Comparison of ENCODE assay signal across 8 mouse cellular contexts in genomic region chr11:48817794-48818193, GRCm38 (mm10). TPM values are rescaled to one million over a fixed set of nuclear protein-coding genes. Genes with fewer than 3 reads are reported as not detected.
DNase-seq lines count a peak whose midpoint lies in the region; ATAC-seq and TF ChIP-seq lines count a peak whose summit lies in the region.

No protein-coding gene starts in this region.

- peak overlapping the region; percentile 92 for H3K9ac ChIP-seq in heart, embryonic 15.5 days
- H3K9ac ChIP-seq in hindbrain, embryonic 11.5 days (ENCODE audit: low read depth, low read length): peak overlapping the region; percentile 77
- peak overlapping the region; percentile 46 for H3K9ac ChIP-seq in midbrain, embryonic 12.5 days (replicated peaks)

- peaks cover 25% of the 10 kb centered on the region for H3K4me1 ChIP-seq in heart, embryonic 15.5 days (replicated peaks)
- peaks cover 64% of the 10 kb centered on the region for H3K4me1 ChIP-seq in G1E (ENCODE audit: insufficient read depth, low read depth, low read length)
- H3K4me1 ChIP-seq in hindbrain, embryonic 11.5 days (replicated peaks; ENCODE audit: control insufficient read depth, insufficient read depth, low read length): no peaks in the 10 kb centered on the region
- peaks cover 23% of the 10 kb centered on the region for H3K4me1 ChIP-seq in midbrain, embryonic 12.5 days

- DNase-seq in heart, adult 8-10 months (ENCODE audit: low spot score): no peak
- no peak for DNase-seq in G1E (ENCODE audit: low spot score)
- no peak for DNase-seq in hindbrain, embryonic 11.5 days (ENCODE audit: low spot score)
- no peak for DNase-seq in cerebellum, postnatal 10 days
- no peak for DNase-seq in embryo, embryonic 10 days (ENCODE audit: low spot score)
- DNase-seq in kidney, adult 11 months: no peak

- H3K27ac ChIP-seq in heart, embryonic 15.5 days: peak overlapping the region; percentile 99
- 0 out of 2 replicates have a peak overlapping the region, but pooled peaks have one; percentile 89 for H3K27ac ChIP-seq in hindbrain, embryonic 11.5 days (ENCODE audit: low read depth, low read length)
- H3K27ac ChIP-seq in midbrain, embryonic 12.5 days (replicated peaks): peak overlapping the region; percentile 94

- H3K27me3 ChIP-seq in heart, embryonic 15.5 days: no peaks in the 10 kb centered on the region
- no peaks in the 10 kb centered on the region for H3K27me3 ChIP-seq in G1E (ENCODE audit: insufficient read depth, low read length)
- no peaks in the 10 kb centered on the region for H3K27me3 ChIP-seq in hindbrain, embryonic 11.5 days (ENCODE audit: control insufficient read depth, insufficient read depth, low read length)
- peaks cover 6% of the 10 kb centered on the region for H3K27me3 ChIP-seq in midbrain, embryonic 12.5 days

- TF ChIP-seq CTCF in G1E (IDR thresholded peaks at IDR 0.05; ENCODE audit: low read depth, low read length): no peak

- ATAC-seq in heart, embryonic 15.5 days (replicated peaks; ENCODE audit: insufficient number of reproducible peaks, insufficient read depth, low FRiP score, low read depth): no peak
- no peak for ATAC-seq in G1E (ENCODE audit: extremely low read depth, insufficient number of reproducible peaks, low FRiP score, poor library complexity, severe bottlenecking)
- peak; percentile 8; the same call in 1 of the 2 replicates for ATAC-seq in hindbrain, embryonic 11.5 days (ENCODE audit: low FRiP score)
- peak; percentile 2; the same call in 1 of the 2 replicates for ATAC-seq in midbrain, embryonic 12.5 days (ENCODE audit: low FRiP score, low read depth)

- no peaks in the 10 kb centered on the region for H3K9me3 ChIP-seq in heart, embryonic 15.5 days (replicated peaks)
- no peaks in the 10 kb centered on the region for H3K9me3 ChIP-seq in G1E (replicated peaks)
- H3K9me3 ChIP-seq in hindbrain, embryonic 11.5 days (ENCODE audit: control insufficient read depth, low read length): no peaks in the 10 kb centered on the region
- no peaks in the 10 kb centered on the region for H3K9me3 ChIP-seq in midbrain, embryonic 12.5 days

- peak overlapping the region; percentile 89 for H3K4me3 ChIP-seq in heart, embryonic 15.5 days
- H3K4me3 ChIP-seq in G1E (ENCODE audit: low read depth, low read length): peak overlapping the region; percentile 99
- peak overlapping the region; percentile 81 for H3K4me3 ChIP-seq in hindbrain, embryonic 11.5 days (ENCODE audit: low read depth, low read length)
- peak overlapping the region; percentile 88 for H3K4me3 ChIP-seq in midbrain, embryonic 12.5 days

- H3K4me2 ChIP-seq in heart, embryonic 15.5 days: peak overlapping the region; percentile 81
- peak overlapping the region; percentile 74 for H3K4me2 ChIP-seq in hindbrain, embryonic 11.5 days (replicated peaks; ENCODE audit: low read depth, low read length)
- peak overlapping the region; percentile 81 for H3K4me2 ChIP-seq in midbrain, embryonic 12.5 days (replicated peaks)

- peaks cover 14% of the 10 kb centered on the region; the same call in 1 of the 2 replicates for H3K36me3 ChIP-seq in heart, embryonic 15.5 days
- peaks cover 33% of the 10 kb centered on the region for H3K36me3 ChIP-seq in G1E (replicated peaks)
- H3K36me3 ChIP-seq in hindbrain, embryonic 11.5 days (ENCODE audit: control insufficient read depth, insufficient read depth, low read length): no peaks in the 10 kb centered on the region
- H3K36me3 ChIP-seq in midbrain, embryonic 12.5 days: 0 out of 2 replicates have a peak, but pooled peaks cover 7% of the 10 kb centered on the region

- 5% methylated on average over 9 of the region's 9 CpGs for WGBS in heart, embryonic 15.5 days
- 8% methylated on average over 9 of the region's 9 CpGs for WGBS in hindbrain, embryonic 11.5 days
- 9% methylated on average over 9 of the region's 9 CpGs for WGBS in midbrain, embryonic 12.5 days

RNA-seq across cellular contexts. Expression of gene Trim41, which starts 0.6 kb away (rescaled TPM):
- 4.3 TPM in 2 replicates for polyA plus RNA-seq in heart, embryonic 15.5 days (2015; fragmentation: Nextera tagmentation; extraction: Ambion mirVana)
- 10 to 100 TPM; 22.2 to 28.9 (median 23.8) TPM for total RNA-seq in heart, adult 8-10 months (2022)
- total RNA-seq in G1E (2014; fragmentation: Nextera tagmentation) (13.8 and 20.2 TPM in 2 replicates), G1E (2017) (55.5 and 56.5 TPM in 2 replicates)
- 50.4 and 56.6 TPM in 2 replicates for polyA plus RNA-seq in G1E (2012)
- 4.2 and 4.5 TPM in 2 replicates for polyA plus RNA-seq in hindbrain, embryonic 11.5 days (2014; fragmentation: Nextera tagmentation; extraction: Ambion mirVana)
- 5.4 and 6.2 TPM in 2 replicates for polyA plus RNA-seq in midbrain, embryonic 12.5 days (2016; fragmentation: Nextera tagmentation; extraction: Ambion mirVana)

RNA-seq across cellular contexts. Expression of gene Trim7, which starts 8.1 kb away (rescaled TPM):
- polyA plus RNA-seq in heart, embryonic 15.5 days (2015; fragmentation: Nextera tagmentation; extraction: Ambion mirVana): 0.75 and 0.84 TPM in 2 replicates
- 10 to 100 TPM; 15.6 to 31.7 (median 17.5) TPM for total RNA-seq in heart, adult 8-10 months (2022)
- total RNA-seq in G1E (2014; fragmentation: Nextera tagmentation) (1.2 and 4.0 TPM in 2 replicates), G1E (2017) (2.3 and 3.0 TPM in 2 replicates)
- polyA plus RNA-seq in G1E (2012): 0.59 and 0.67 TPM in 2 replicates
- 0.56 and 0.77 TPM in 2 replicates for polyA plus RNA-seq in hindbrain, embryonic 11.5 days (2014; fragmentation: Nextera tagmentation; extraction: Ambion mirVana)
- 1.3 and 1.4 TPM in 2 replicates for polyA plus RNA-seq in midbrain, embryonic 12.5 days (2016; fragmentation: Nextera tagmentation; extraction: Ambion mirVana)

RNA-seq across cellular contexts. Expression of gene Gm12184, which starts 8.7 kb away (rescaled TPM):
- polyA plus RNA-seq in heart, embryonic 15.5 days (2015; fragmentation: Nextera tagmentation; extraction: Ambion mirVana): 3.2 and 3.7 TPM in 2 replicates
- total RNA-seq in heart, adult 8-10 months (2022): 1 to 10 TPM; 1.6 to 5.4 (median 3.7) TPM
- total RNA-seq in G1E (2014; fragmentation: Nextera tagmentation) (22.1 and 22.5 TPM in 2 replicates), G1E (2017) (15.3 and 16.3 TPM in 2 replicates)
- polyA plus RNA-seq in G1E (2012): 47.2 and 49.5 TPM in 2 replicates
- 5.8 and 7.4 TPM in 2 replicates for polyA plus RNA-seq in hindbrain, embryonic 11.5 days (2014; fragmentation: Nextera tagmentation; extraction: Ambion mirVana)
- 7.6 and 8.3 TPM in 2 replicates for polyA plus RNA-seq in midbrain, embryonic 12.5 days (2016; fragmentation: Nextera tagmentation; extraction: Ambion mirVana)

RNA-seq across cellular contexts. Expression of gene Rack1, which starts 17.7 kb away (rescaled TPM):
- polyA plus RNA-seq in heart, embryonic 15.5 days (2015; fragmentation: Nextera tagmentation; extraction: Ambion mirVana): 338 and 387 TPM in 2 replicates
- 100 to 1,000 TPM; 385 to 495 (median 425) TPM for total RNA-seq in heart, adult 8-10 months (2022)
- total RNA-seq in G1E (2014; fragmentation: Nextera tagmentation): 2,186 and 2,188 TPM in 2 replicates
- 1,964 and 2,298 TPM in 2 replicates for total RNA-seq in G1E (2017)
- polyA plus RNA-seq in G1E (2012): 2,955 and 7,700 TPM in 2 replicates
- polyA plus RNA-seq in hindbrain, embryonic 11.5 days (2014; fragmentation: Nextera tagmentation; extraction: Ambion mirVana): 654 and 661 TPM in 2 replicates
- 503 and 506 TPM in 2 replicates for polyA plus RNA-seq in midbrain, embryonic 12.5 days (2016; fragmentation: Nextera tagmentation; extraction: Ambion mirVana)

RNA-seq across cellular contexts. Expression of gene Irgm1, which starts 53.7 kb away (rescaled TPM):
- polyA plus RNA-seq in heart, embryonic 15.5 days (2015; fragmentation: Nextera tagmentation; extraction: Ambion mirVana): 8.9 and 13.6 TPM in 2 replicates
- total RNA-seq in heart, adult 8-10 months (2022): 10 to 100 TPM; 11.7 to 13.3 (median 12.1) TPM
- total RNA-seq in G1E (2014; fragmentation: Nextera tagmentation) (39.3 and 44.2 TPM in 2 replicates), G1E (2017) (73.5 and 75.4 TPM in 2 replicates)
- 2.3 and 2.9 TPM in 2 replicates for polyA plus RNA-seq in G1E (2012)
- 1.5 and 2.1 TPM in 2 replicates for polyA plus RNA-seq in hindbrain, embryonic 11.5 days (2014; fragmentation: Nextera tagmentation; extraction: Ambion mirVana)
- 2.3 and 2.4 TPM in 2 replicates for polyA plus RNA-seq in midbrain, embryonic 12.5 days (2016; fragmentation: Nextera tagmentation; extraction: Ambion mirVana)

Comparison
In these comparisons a context has a peak if more than half of its experiments do, and no peak if none do; other contexts are left out.
1. ATAC-seq: peak in hindbrain, embryonic 11.5 days (single experiment) and midbrain, embryonic 12.5 days (single experiment); none in heart, embryonic 15.5 days (single experiment) and G1E (single experiment).
2. Peak in every context shown above with its lines, with median percentiles within 50 percentile points of each other: H3K27ac ChIP-seq, H3K4me2 ChIP-seq, H3K4me3 ChIP-seq and H3K9ac ChIP-seq.